Mouse (Mus musculus) cerebellum, adult 9-11 months (tissue): ENCODE measurements around the gene Zer1.

Experiments
- DNase-seq: peaks from one replicate; pipeline ENCODE4 v3.0.0; 2022

The Zer1 gene

DNA sequence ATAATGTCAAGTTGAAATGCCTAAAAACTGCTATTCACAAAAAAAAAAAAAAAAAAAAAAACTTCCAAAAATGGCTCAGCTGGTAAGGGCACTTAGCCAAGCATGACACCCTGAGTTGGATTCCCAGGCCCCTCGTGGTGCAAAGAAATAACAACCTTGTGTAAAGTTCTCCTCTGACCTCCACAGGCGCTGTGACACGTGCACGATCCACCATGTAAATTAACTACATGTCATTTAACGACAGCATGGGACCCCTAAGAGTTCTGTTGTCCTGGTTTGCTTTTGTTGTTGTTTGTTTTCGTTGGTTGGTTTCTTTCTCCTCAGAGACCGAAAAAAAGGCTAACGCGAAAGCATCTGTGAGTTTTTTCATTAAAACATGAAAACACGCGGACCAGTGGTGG, 76.3 kb downstream of the Zer1 start:
- peak; percentile 32 for DNase-seq
